Mouse (Mus musculus): ENCODE data around the gene Mad2l2. TPM values are rescaled to one million over a fixed set of nuclear protein-coding genes. Genes with fewer than 3 reads are reported as not detected.

Mad2l2 gene
- polyA plus RNA-seq, 1 experiment from 2014 or later = 44.7 TPM

DNA sequence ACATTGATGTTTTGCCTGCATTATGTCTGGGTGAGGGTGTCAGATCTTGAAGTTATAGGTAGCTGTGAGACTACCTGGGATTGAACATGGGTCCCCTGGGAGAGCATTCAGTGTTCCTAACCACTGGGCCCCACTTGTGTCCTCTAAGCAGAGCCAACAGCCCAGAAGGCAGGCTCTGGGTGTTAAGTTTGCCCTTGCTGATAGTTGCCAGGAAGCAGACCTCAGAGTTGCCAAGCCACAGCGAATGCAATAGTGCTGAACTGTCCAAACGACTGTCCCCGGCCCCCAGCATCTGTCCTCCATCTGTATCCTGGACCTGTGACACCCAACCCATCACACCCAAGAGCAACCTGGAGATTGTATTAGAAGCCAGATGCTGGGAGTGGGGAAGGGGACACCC is 31.5 kb upstream of the Mad2l2 start:
- 61% methylated on average over 3 of the region's 3 CpGs for WGBS
- ATAC-seq (replicated peaks; ENCODE audit: low FRiP score) (no peak), DNase-seq (ENCODE audit: low spot score) (no peak)
- H3K27me3 ChIP-seq (replicated peaks; ENCODE audit: control insufficient read depth, insufficient read depth, low read length) = no peaks in the 10 kb centered on the region
- H3K4me1 ChIP-seq (replicated peaks; ENCODE audit: control insufficient read depth, insufficient read depth, low read length) = no peaks in the 10 kb centered on the region
- no peaks in the 10 kb centered on the region for H3K9me3 ChIP-seq (ENCODE audit: control insufficient read depth, low read length)
- H3K27ac ChIP-seq (ENCODE audit: low read depth, low read length) = no peak overlapping the region
- no peaks in the 10 kb centered on the region for H3K36me3 ChIP-seq (ENCODE audit: control insufficient read depth, insufficient read depth, low read length)
- H3K9ac ChIP-seq (ENCODE audit: low read depth, low read length) = no peak overlapping the region
- no peak overlapping the region for H3K4me3 ChIP-seq (ENCODE audit: low read depth, low read length)
- no peak overlapping the region for H3K4me2 ChIP-seq

DNA sequence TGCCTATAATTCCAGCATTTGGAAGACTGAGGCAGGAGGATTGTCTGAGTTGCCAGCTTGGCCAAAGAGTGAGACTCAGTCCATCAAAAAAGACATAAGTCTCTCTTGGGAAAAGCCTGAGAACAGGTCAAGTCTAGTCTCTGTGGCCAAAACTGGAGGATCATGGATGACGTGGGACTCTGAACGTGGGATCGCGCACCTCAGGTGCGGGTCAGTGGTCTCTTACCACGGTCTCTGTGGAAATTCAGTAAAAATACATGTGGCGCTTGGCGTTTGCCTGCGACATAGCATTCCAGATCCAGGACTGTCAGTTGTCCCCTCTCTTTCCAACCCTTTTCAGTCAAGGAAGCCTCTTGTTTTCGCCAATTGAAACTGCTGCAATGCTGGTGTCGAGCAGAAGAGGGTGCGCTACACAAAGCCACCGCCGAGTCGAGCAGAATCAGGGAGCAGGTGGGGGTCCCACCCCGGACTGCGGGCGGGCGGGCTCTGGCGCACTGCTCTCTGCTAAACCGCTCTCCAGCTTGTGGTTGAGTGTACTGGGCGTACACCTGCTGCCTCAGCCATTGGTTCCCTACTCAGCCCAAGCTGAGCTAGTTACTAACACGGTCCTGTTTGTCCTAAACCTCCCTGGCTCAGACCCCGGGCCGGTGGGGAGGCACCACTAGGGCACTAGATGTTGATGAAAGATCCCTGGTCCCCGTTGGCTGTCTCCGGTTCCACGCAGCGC is 28.2 kb upstream of the Mad2l2 start:
- H3K9me3 ChIP-seq (ENCODE audit: control insufficient read depth, low read length) = no peaks in the 10 kb centered on the region
- no peak overlapping the region for H3K27ac ChIP-seq (ENCODE audit: low read depth, low read length)
- H3K27me3 ChIP-seq (replicated peaks; ENCODE audit: control insufficient read depth, insufficient read depth, low read length) = no peaks in the 10 kb centered on the region
- H3K4me3 ChIP-seq (ENCODE audit: low read depth, low read length) = peak overlapping the region; percentile 27; the same call in 1 of the 2 replicates
- H3K4me2 ChIP-seq = peak overlapping the region; percentile 65
- ATAC-seq (replicated peaks; ENCODE audit: low FRiP score) (peak; percentile 75), DNase-seq (ENCODE audit: low spot score) (peak; percentile 60)
- 18% methylated on average over 29 of the region's 29 CpGs for WGBS
- no peaks in the 10 kb centered on the region for H3K4me1 ChIP-seq (replicated peaks; ENCODE audit: control insufficient read depth, insufficient read depth, low read length)
- H3K9ac ChIP-seq (ENCODE audit: low read depth, low read length) = peak overlapping the region; percentile 34; the same call in 1 of the 2 replicates
- H3K36me3 ChIP-seq (ENCODE audit: control insufficient read depth, insufficient read depth, low read length) = no peaks in the 10 kb centered on the region

DNA sequence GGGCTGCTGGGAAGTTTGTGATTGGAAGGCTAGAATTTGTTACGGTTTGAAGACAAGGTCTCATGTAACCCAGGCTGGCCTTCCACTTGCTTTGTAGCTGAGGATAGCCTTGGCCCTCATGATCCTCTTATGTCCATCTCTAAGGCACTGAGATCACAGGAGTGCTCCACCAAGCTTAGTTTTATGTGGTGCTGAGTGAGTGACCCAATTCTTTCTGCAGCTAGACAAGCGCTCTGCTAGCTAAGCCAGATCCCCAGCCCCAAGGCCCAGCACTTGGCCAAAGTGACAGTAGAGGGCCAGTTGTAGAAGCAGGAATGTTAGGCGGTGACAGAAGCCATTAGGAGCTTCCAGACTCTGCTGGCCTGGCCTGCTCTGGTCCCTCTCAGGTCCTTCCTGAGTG is 26.0 kb upstream of the Mad2l2 start:
- WGBS = 79% methylated on average over 3 of the region's 3 CpGs
- no peak overlapping the region for H3K4me2 ChIP-seq
- peaks cover 7% of the 10 kb centered on the region for H3K4me1 ChIP-seq (replicated peaks; ENCODE audit: control insufficient read depth, insufficient read depth, low read length)
- no peaks in the 10 kb centered on the region for H3K9me3 ChIP-seq (ENCODE audit: control insufficient read depth, low read length)
- no peak for DNase-seq (ENCODE audit: low spot score)
- ATAC-seq (replicated peaks; ENCODE audit: low FRiP score) = no peak
- H3K27ac ChIP-seq (ENCODE audit: low read depth, low read length) = no peak overlapping the region
- H3K4me3 ChIP-seq (ENCODE audit: low read depth, low read length) = no peak overlapping the region
- no peak overlapping the region for H3K9ac ChIP-seq (ENCODE audit: low read depth, low read length)
- no peaks in the 10 kb centered on the region for H3K36me3 ChIP-seq (ENCODE audit: control insufficient read depth, insufficient read depth, low read length)
- peaks cover 5% of the 10 kb centered on the region; the same call in 1 of the 2 replicates for H3K27me3 ChIP-seq (replicated peaks; ENCODE audit: control insufficient read depth, insufficient read depth, low read length)

DNA sequence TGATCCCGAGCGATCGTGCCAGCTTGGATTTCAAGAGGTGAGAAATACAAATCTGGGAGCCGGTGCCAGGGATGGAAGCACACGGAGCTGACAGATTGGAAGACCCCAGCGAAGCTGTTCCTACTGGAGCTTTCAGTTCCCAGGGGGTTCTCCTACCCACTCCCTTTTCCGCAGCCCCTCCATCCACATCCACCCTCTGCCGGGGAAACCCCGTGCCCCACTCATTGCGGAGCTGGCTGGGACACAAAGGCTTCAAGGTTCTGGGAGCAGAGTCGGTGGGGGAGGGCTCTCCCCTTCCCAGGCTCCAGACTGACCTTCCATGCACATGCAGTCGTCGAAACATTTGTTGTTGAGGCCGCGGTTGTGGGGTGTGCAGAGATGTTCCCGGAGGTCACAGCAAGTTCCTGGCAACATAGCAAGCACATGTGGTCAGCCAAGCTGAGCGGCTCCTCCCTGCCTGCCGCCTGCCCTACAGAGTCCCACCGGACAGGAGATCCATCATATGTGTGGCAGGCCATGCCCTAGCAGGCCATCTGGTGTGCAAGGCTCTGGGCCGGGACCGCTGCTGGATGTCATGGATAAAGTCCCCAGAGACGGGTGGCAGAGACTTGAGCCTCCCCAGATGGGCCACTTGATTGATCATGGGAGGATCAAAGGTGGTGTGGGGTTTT is 22.4 kb upstream of the Mad2l2 start:
- Histone ChIP-seq H3K9ac (ENCODE audit: low read depth, low read length) (no peak overlapping the region), H3K36me3 (ENCODE audit: control insufficient read depth, insufficient read depth, low read length) (no peaks in the 10 kb centered on the region), H3K27ac (ENCODE audit: low read depth, low read length) (no peak overlapping the region), H3K4me3 (ENCODE audit: low read depth, low read length) (no peak overlapping the region), H3K4me2 (peak overlapping the region; percentile 14; the same call in 1 of the 2 replicates), H3K9me3 (ENCODE audit: control insufficient read depth, low read length) (no peaks in the 10 kb centered on the region), H3K27me3 (replicated peaks; ENCODE audit: control insufficient read depth, insufficient read depth, low read length) (peaks cover 6% of the 10 kb centered on the region; the same call in 1 of the 2 replicates), H3K4me1 (replicated peaks; ENCODE audit: control insufficient read depth, insufficient read depth, low read length) (peaks cover 7% of the 10 kb centered on the region)
- no peak for ATAC-seq (replicated peaks; ENCODE audit: low FRiP score)
- DNase-seq (ENCODE audit: low spot score) = no peak
- 53% methylated on average over 22 of the region's 22 CpGs for WGBS

DNA sequence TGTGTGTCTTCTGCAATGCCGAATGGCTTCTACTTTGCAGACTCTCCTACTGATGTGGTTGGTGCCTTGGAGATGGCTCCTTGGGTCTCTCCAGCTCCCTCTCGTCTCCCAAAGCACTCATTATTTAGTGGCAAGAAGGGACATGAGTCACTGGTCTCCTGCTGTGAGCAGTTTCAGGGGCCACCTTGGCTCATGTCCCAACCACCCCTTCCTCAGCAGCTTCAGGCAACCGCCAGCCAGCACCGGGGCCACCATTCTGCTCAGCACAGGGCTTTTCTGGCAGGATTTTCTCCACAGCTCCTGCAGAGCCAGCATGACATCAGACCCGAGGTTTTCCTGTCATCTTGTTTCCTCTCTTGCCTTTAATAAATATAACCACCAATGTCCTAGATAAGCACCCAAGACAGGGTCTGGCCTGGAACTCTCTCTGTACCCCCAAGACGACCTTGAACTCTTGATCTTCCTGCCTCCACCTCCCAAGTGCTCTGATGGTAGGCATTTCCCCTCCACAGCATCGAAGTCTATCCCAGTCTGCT is 21.6 kb upstream of the Mad2l2 start:
- Histone ChIP-seq H3K9me3 (ENCODE audit: control insufficient read depth, low read length) (no peaks in the 10 kb centered on the region), H3K36me3 (ENCODE audit: control insufficient read depth, insufficient read depth, low read length) (no peaks in the 10 kb centered on the region), H3K27me3 (replicated peaks; ENCODE audit: control insufficient read depth, insufficient read depth, low read length) (peaks cover 9% of the 10 kb centered on the region; the same call in 1 of the 2 replicates), H3K4me3 (ENCODE audit: low read depth, low read length) (no peak overlapping the region), H3K4me1 (replicated peaks; ENCODE audit: control insufficient read depth, insufficient read depth, low read length) (peaks cover 7% of the 10 kb centered on the region), H3K4me2 (peak overlapping the region; percentile 18; the same call in 1 of the 2 replicates), H3K9ac (ENCODE audit: low read depth, low read length) (no peak overlapping the region), H3K27ac (ENCODE audit: low read depth, low read length) (no peak overlapping the region)
- DNase-seq (ENCODE audit: low spot score) = no peak
- WGBS = 26% methylated on average over 7 of the region's 7 CpGs
- ATAC-seq (replicated peaks; ENCODE audit: low FRiP score) = peak; percentile 40

DNA sequence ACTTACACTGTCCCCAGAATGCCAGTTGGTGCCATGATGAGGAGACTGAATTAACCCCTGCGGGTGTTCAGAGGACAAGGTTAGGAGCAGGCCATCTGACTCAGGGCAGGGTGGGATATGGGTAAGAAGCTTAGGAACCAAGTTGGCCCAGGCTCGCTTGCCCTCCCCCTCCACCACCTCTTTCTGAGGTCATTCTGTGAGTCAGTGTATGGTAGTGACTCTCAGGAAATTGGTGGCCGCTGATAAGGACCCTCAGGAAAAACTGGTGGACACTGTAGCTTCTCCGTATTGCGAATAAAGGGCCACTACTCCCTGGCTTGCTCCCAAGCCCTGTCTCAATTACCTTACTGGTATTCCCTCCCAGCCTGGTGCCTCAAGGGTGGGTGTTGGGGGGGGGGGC is 21.0 kb upstream of the Mad2l2 start:
- peaks cover 7% of the 10 kb centered on the region for H3K4me1 ChIP-seq (replicated peaks; ENCODE audit: control insufficient read depth, insufficient read depth, low read length)
- H3K27ac ChIP-seq (ENCODE audit: low read depth, low read length) = no peak overlapping the region; the same call in 1 of the 2 replicates
- H3K4me3 ChIP-seq (ENCODE audit: low read depth, low read length) = no peak overlapping the region
- H3K9me3 ChIP-seq (ENCODE audit: control insufficient read depth, low read length) = no peaks in the 10 kb centered on the region
- peak overlapping the region; percentile 18; the same call in 1 of the 2 replicates for H3K4me2 ChIP-seq
- ATAC-seq (replicated peaks; ENCODE audit: low FRiP score) = peak; percentile 52
- DNase-seq (ENCODE audit: low spot score) = no peak
- 32% methylated on average over 5 of the region's 5 CpGs for WGBS
- H3K9ac ChIP-seq (ENCODE audit: low read depth, low read length) = no peak overlapping the region
- no peaks in the 10 kb centered on the region for H3K36me3 ChIP-seq (ENCODE audit: control insufficient read depth, insufficient read depth, low read length)
- peaks cover 9% of the 10 kb centered on the region; the same call in 1 of the 2 replicates for H3K27me3 ChIP-seq (replicated peaks; ENCODE audit: control insufficient read depth, insufficient read depth, low read length)

DNA sequence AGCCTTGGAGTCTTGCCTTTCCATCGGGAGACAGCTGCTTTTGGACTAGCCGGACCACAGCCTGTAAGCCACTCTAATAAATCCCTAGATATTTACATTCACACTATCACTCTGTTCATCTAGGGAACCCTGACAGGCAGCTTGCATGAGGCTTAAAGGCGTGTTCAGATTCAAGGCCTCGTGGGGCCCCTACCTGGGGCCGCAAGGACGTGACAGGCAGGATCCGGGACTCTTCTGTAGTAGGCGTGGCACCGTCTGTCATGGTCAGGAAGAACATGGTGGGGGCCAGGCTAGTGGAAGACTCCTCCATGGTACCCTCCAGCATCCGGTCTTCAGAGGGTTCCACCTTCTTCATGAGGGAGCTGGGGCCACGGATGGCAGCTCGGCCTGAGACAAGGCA is 17.7 kb upstream of the Mad2l2 start:
- Histone ChIP-seq H3K9me3 (ENCODE audit: control insufficient read depth, low read length) (no peaks in the 10 kb centered on the region; the same call in 1 of the 2 replicates), H3K4me2 (no peak overlapping the region), H3K4me1 (replicated peaks; ENCODE audit: control insufficient read depth, insufficient read depth, low read length) (peaks cover 5% of the 10 kb centered on the region), H3K4me3 (ENCODE audit: low read depth, low read length) (no peak overlapping the region), H3K27me3 (replicated peaks; ENCODE audit: control insufficient read depth, insufficient read depth, low read length) (peaks cover 9% of the 10 kb centered on the region; the same call in 1 of the 2 replicates), H3K9ac (ENCODE audit: low read depth, low read length) (no peak overlapping the region), H3K27ac (ENCODE audit: low read depth, low read length) (no peak overlapping the region), H3K36me3 (ENCODE audit: control insufficient read depth, insufficient read depth, low read length) (no peaks in the 10 kb centered on the region)
- no peak for ATAC-seq (replicated peaks; ENCODE audit: low FRiP score)
- WGBS = 69% methylated on average over 12 of the region's 12 CpGs
- DNase-seq (ENCODE audit: low spot score) = no peak

DNA sequence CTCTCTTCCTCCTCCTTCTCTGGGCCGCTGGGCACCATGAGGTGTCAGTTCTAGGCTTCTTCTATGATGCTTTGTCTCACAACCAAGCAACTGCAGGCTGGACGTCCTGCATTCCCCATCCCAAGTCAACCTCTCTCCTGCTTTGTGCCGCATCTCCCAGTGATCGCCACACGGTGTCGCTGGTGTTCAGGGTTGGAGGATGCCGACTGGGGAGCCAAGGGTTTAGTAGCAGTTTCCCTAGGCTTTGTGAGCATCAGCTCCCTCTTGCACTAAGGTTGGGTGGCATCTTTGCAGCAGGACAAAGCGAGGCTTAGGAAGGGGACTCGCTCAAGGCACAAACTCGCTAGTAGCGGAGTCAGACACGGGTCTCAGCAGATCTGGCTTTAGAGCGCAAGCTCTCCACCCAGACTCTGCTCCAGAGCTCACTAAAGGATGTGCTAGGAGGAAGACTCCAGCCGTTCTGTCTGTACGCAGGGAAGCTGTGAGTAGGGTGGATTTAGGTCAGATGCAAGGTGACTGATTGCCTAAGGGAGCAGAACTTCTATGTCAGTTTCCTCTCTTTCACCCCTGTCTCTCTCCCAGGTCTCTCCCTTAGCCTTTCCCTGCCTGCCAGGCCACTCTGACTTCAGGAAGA is 15.3 kb upstream of the Mad2l2 start:
- H3K27ac ChIP-seq (ENCODE audit: low read depth, low read length) = no peak overlapping the region
- 6% methylated on average over 15 of the region's 15 CpGs for WGBS
- no peaks in the 10 kb centered on the region for H3K36me3 ChIP-seq (ENCODE audit: control insufficient read depth, insufficient read depth, low read length)
- no peak overlapping the region for H3K4me3 ChIP-seq (ENCODE audit: low read depth, low read length)
- peak; percentile 81 for DNase-seq (ENCODE audit: low spot score)
- peak; percentile 56; the same call in 1 of the 2 replicates for ATAC-seq (replicated peaks; ENCODE audit: low FRiP score)
- H3K4me1 ChIP-seq (replicated peaks; ENCODE audit: control insufficient read depth, insufficient read depth, low read length) = no peaks in the 10 kb centered on the region
- H3K9ac ChIP-seq (ENCODE audit: low read depth, low read length) = no peak overlapping the region
- H3K9me3 ChIP-seq (ENCODE audit: control insufficient read depth, low read length) = no peaks in the 10 kb centered on the region; the same call in 1 of the 2 replicates
- H3K27me3 ChIP-seq (replicated peaks; ENCODE audit: control insufficient read depth, insufficient read depth, low read length) = peaks cover 3% of the 10 kb centered on the region
- no peak overlapping the region for H3K4me2 ChIP-seq
